Mouse (Mus musculus): ENCODE data around the gene Grasp. TPM values are rescaled to one million over a fixed set of nuclear protein-coding genes. Genes with fewer than 3 reads are reported as not detected.

Grasp gene
- polyA plus RNA-seq, 1 experiment from 2014 or later = 0.37 TPM

DNA sequence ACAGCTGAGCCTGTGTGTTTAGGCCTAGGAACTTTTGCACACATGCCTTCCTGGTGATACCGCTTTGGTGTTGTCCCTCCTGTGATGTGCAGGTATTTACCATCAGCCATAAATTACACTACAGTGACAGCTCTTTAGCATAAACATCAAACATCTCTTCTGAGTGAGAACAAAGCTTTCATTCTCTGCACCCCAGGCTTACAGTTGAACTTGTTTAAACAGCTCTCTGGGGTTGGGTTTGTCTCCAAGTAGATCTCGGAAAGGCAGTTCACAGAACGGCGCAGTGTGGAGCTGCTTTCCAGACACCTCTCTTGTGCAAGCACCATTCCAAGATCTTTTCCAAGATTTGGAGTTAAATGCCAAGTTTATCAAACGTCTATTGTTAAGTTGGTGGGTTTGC is 41.3 kb upstream of the Grasp start:
- Histone ChIP-seq H3K36me3 (replicated peaks) (no peaks in the 10 kb centered on the region), H3K4me1 (replicated peaks) (peaks cover 35% of the 10 kb centered on the region), H3K27me3 (peaks cover 4% of the 10 kb centered on the region; the same call in 1 of the 2 replicates), H3K9ac (no peak overlapping the region), H3K9me3 (replicated peaks) (no peaks in the 10 kb centered on the region), H3K27ac (replicated peaks) (no peak overlapping the region), H3K4me2 (no peak overlapping the region), H3K4me3 (replicated peaks) (no peak overlapping the region)
- WGBS (ENCODE audit: insufficient replicate concordance) = 59% methylated on average over 5 of the region's 5 CpGs
- no peak for ATAC-seq (ENCODE audit: insufficient read depth)

DNA sequence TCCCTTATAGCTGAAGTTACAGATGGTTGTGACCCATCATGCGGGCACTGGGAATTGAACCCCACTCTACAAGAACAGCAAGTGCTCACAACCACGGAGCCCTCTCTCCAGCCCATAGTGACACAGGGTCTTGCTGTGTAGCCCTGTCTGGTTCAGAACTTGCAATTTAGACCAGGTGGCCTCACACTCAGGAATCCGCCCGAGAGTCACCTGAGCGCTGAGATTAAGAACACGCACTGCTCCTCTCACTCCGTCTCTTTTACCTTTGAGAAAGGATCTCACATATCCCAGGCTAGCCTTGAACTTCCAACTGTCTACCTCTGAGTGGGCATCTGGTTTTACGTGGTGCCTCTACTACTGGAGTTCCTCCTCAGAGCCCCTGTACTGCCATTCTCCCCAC is 39.7 kb upstream of the Grasp start:
- ATAC-seq (ENCODE audit: insufficient read depth) = no peak
- no peaks in the 10 kb centered on the region for H3K36me3 ChIP-seq (replicated peaks)
- no peak overlapping the region for H3K4me2 ChIP-seq
- no peaks in the 10 kb centered on the region for H3K9me3 ChIP-seq (replicated peaks)
- no peak overlapping the region for H3K27ac ChIP-seq (replicated peaks)
- H3K9ac ChIP-seq = no peak overlapping the region
- H3K27me3 ChIP-seq = no peaks in the 10 kb centered on the region; the same call in 1 of the 2 replicates
- peaks cover 28% of the 10 kb centered on the region for H3K4me1 ChIP-seq (replicated peaks)
- WGBS (ENCODE audit: insufficient replicate concordance) = 82% methylated on average over 8 of the region's 8 CpGs
- H3K4me3 ChIP-seq (replicated peaks) = no peak overlapping the region

DNA sequence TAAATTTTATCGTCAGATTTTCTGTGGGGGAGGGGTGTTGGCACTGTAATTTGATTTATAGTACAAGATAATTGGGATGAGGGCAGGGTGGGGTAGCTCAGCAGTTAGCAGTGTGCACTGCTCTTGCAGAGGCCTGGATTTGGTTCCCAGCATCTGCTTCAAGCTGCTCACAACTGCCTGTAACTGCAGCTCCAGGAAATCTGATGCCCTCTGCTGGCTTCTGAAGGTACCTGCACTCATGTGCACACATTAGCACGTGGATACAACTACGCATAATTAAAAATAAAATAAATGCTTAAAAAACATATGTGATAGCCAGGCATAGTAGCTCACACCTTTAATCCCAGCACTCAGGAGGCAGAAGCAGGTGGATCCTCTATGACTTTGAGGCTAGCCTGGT is 38.4 kb upstream of the Grasp start:
- no peak for ATAC-seq (ENCODE audit: insufficient read depth)
- WGBS (ENCODE audit: insufficient replicate concordance) = 75% methylated on average over 3 of the region's 3 CpGs

DNA sequence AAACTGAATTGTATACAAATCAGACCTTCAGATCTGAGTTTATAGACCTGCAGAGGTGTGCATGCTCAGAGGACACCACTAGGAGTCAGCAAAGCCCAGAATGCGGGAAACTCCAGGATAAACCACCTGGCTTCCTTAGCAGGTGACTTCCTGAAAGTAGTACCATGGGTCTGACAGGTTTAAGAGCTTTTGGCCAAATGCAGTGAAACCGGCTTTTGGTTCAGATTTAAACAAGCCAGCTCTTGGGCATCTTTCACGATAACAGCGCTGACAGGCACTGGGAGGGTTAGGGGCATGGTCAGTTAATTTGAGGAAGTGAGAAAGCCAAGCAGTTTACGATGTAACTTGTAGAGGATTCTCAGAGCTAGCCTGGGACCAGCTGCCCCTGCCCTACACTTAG is 36.1 kb upstream of the Grasp start:
- ATAC-seq (ENCODE audit: insufficient read depth) = no peak
- no peaks in the 10 kb centered on the region for H3K27me3 ChIP-seq
- H3K4me1 ChIP-seq (replicated peaks) = peaks cover 43% of the 10 kb centered on the region
- H3K27ac ChIP-seq (replicated peaks) = no peak overlapping the region
- H3K9ac ChIP-seq = no peak overlapping the region
- H3K36me3 ChIP-seq (replicated peaks) = no peaks in the 10 kb centered on the region
- no peaks in the 10 kb centered on the region for H3K9me3 ChIP-seq (replicated peaks)
- no peak overlapping the region for H3K4me2 ChIP-seq
- no peak overlapping the region for H3K4me3 ChIP-seq (replicated peaks)
- 26% methylated on average over 5 of the region's 5 CpGs for WGBS (ENCODE audit: insufficient replicate concordance)

More for the DNA sequence above, 38.4 kb upstream of the Grasp start:
- H3K9me3 ChIP-seq (replicated peaks) = no peaks in the 10 kb centered on the region
- no peak overlapping the region for H3K4me3 ChIP-seq (replicated peaks)
- no peak overlapping the region for H3K9ac ChIP-seq
- no peaks in the 10 kb centered on the region for H3K36me3 ChIP-seq (replicated peaks)
- no peak overlapping the region for H3K27ac ChIP-seq (replicated peaks)
- H3K4me2 ChIP-seq = no peak overlapping the region
- peaks cover 32% of the 10 kb centered on the region for H3K4me1 ChIP-seq (replicated peaks)
- no peaks in the 10 kb centered on the region for H3K27me3 ChIP-seq

DNA sequence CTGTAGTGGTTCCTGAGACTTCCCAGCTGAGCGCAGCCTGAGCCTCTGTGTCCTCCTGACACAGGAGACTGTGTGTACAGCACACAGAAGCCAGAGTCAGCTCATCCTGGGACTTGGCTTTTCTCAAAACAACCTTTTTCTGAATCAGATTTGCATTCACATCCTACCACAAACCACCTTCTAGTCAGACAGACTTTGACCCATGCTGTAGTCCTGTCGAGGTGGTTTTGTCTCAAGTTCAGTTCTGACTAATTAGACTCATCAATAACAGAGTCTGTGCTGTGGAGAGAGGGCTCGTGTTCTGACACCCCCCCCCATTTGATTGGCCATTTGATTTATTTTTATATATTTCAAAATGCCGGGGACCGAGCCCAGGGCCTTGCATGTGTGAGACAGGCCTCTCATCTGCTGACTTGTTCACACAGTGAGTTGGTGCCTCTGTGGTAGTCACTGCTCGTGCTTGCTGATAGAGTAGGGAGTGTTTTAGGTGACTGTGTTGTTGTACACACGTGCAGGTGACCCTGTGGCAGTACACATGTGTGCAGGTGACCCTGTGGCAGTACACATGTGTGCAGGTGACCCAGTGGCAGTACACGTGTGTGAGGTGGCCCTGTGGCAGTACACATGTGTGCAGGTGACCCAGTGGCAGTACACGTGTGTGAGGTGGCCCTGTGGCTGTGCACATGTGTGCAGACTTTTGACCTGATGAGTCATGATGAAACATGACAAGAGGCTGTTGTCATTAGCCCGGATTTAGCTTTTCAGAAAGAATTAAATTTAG is 33.8 kb upstream of the Grasp start:
- no peak for ATAC-seq (ENCODE audit: insufficient read depth)
- Histone ChIP-seq H3K4me3 (replicated peaks) (no peak overlapping the region), H3K27ac (replicated peaks) (no peak overlapping the region), H3K36me3 (replicated peaks) (no peaks in the 10 kb centered on the region), H3K9me3 (replicated peaks) (no peaks in the 10 kb centered on the region), H3K27me3 (no peaks in the 10 kb centered on the region), H3K4me1 (replicated peaks) (peaks cover 62% of the 10 kb centered on the region), H3K4me2 (no peak overlapping the region), H3K9ac (no peak overlapping the region)
- WGBS (ENCODE audit: insufficient replicate concordance) = 43% methylated on average over 10 of the region's 10 CpGs

DNA sequence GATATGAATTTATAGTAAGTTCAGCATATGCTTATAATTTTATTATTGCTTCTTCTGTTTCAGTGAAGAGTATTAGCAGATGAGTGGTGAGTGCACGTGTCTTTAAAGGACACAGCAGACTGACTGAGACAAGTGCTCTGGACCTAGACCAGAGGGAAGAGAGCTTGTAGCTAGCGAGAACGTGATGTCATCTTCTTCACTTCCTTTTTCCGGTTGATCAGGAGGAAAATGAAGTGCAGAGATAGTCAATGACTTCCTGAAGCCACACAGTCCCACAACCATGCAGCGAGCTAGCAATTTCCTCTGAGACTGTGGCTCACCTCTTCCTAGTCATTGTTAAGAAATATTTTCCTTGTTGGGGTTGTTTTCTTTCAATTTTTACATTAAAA is 33.2 kb upstream of the Grasp start:
- Histone ChIP-seq H3K36me3 (replicated peaks) (0 out of 2 replicates have a peak, but pooled peaks cover 2% of the 10 kb centered on the region), H3K4me1 (replicated peaks) (peaks cover 68% of the 10 kb centered on the region), H3K4me2 (no peak overlapping the region), H3K9ac (no peak overlapping the region), H3K4me3 (replicated peaks) (no peak overlapping the region), H3K27me3 (no peaks in the 10 kb centered on the region), H3K9me3 (replicated peaks) (no peaks in the 10 kb centered on the region), H3K27ac (replicated peaks) (no peak overlapping the region)
- ATAC-seq (ENCODE audit: insufficient read depth) = 0 out of 2 replicates have a peak, but pooled peaks have one; percentile 10
- WGBS (ENCODE audit: insufficient replicate concordance) = 20% methylated on average over 5 of the region's 5 CpGs

DNA sequence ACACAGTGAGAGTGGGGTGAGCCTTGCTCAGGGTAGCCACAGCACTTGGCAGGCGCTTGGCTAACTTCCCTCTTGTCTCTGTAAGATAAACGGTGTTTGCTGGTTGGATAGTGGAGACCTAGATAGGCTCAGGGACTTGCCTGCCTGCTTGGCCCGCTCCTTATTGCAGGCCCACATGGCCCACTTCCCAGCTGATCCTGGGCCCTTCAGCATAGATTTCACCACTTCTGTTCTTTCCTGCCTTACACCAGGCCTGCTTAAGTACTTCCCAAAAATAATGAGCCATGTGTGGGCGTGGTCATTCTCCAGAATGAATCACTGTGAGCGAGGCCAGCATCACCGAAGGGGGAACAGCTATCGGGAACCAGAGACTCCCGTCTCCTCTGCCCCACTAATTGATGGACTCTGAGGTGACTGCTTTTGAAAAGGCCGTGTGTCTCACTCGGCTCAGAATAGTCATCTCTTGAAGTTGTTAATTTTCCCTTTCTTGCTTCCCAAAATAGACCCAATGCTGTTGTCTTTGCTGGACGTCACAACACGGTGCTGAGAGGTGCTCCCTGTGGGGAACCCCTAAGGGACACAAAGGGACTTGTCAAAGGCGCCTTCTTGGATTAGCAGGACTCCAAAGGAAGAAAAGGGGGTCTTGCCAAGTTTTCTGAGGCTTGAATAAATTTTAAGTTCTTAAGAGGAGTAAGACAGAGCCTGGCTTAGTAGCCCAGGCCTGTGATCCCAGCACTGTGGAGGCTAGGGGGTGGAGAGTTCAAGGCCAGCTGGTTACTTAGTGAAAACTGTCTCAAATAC is 32.3 kb upstream of the Grasp start:
- H3K27ac ChIP-seq (replicated peaks) = peak overlapping the region; percentile 20; the same call in 1 of the 2 replicates
- WGBS (ENCODE audit: insufficient replicate concordance) = 28% methylated on average over 13 of the region's 13 CpGs
- no peak overlapping the region for H3K4me3 ChIP-seq (replicated peaks)
- no peak overlapping the region for H3K9ac ChIP-seq
- H3K9me3 ChIP-seq (replicated peaks) = no peaks in the 10 kb centered on the region
- ATAC-seq (ENCODE audit: insufficient read depth) = no peak
- peaks cover 74% of the 10 kb centered on the region for H3K4me1 ChIP-seq (replicated peaks)
- H3K27me3 ChIP-seq = no peaks in the 10 kb centered on the region
- peaks cover 9% of the 10 kb centered on the region; the same call in 1 of the 2 replicates for H3K36me3 ChIP-seq (replicated peaks)
- no peak overlapping the region for H3K4me2 ChIP-seq

DNA sequence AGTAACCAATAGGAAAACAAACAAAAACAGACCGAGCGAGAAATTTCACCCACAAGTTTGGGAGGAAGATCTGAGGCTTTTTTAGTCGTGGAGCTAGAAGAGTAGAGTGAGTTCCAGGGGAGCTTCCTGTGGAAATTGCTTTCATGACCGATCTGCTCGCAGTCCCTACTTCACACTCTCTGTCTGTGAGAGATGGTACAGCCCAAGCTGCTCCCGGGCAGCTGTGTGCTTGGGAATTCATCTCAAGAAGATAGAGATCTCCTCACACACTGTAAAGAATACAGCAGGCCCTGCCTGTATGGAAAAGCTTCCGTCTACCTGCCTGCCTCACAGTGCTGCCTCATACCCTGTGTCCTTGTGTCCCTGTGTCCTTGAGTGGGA is 31.7 kb upstream of the Grasp start:
- Histone ChIP-seq H3K4me2 (no peak overlapping the region), H3K9ac (no peak overlapping the region), H3K4me3 (replicated peaks) (no peak overlapping the region), H3K36me3 (replicated peaks) (peaks cover 9% of the 10 kb centered on the region; the same call in 1 of the 2 replicates), H3K27ac (replicated peaks) (no peak overlapping the region), H3K4me1 (replicated peaks) (peaks cover 74% of the 10 kb centered on the region), H3K9me3 (replicated peaks) (no peaks in the 10 kb centered on the region), H3K27me3 (no peaks in the 10 kb centered on the region)
- 49% methylated on average over 7 of the region's 7 CpGs for WGBS (ENCODE audit: insufficient replicate concordance)
- no peak for ATAC-seq (ENCODE audit: insufficient read depth)

DNA sequence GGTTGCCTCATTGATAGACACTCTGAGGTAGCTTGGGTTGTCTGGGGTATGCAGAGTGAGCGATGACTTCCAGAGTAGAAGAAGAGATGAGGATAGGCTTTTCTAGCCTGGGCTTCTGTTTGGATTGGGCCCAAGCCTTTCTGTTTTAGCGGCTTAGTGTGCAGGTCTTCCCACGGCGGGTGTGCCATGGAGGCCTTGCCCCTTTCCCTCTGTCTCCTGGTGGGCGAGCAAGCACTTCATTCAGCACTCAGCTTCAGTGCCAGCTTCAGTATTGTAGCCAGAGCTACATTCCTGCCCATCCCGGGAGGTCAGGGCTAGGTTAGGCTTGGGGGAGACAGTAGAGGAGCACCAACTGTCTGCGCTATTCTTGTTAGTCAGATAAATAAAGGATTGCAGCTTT is 31.3 kb upstream of the Grasp start:
- Histone ChIP-seq H3K36me3 (replicated peaks) (peaks cover 9% of the 10 kb centered on the region; the same call in 1 of the 2 replicates), H3K9me3 (replicated peaks) (no peaks in the 10 kb centered on the region), H3K9ac (no peak overlapping the region), H3K4me2 (no peak overlapping the region), H3K27me3 (no peaks in the 10 kb centered on the region), H3K4me3 (replicated peaks) (no peak overlapping the region), H3K4me1 (replicated peaks) (peaks cover 74% of the 10 kb centered on the region), H3K27ac (replicated peaks) (no peak overlapping the region)
- WGBS (ENCODE audit: insufficient replicate concordance) = 73% methylated on average over 7 of the region's 7 CpGs
- no peak for ATAC-seq (ENCODE audit: insufficient read depth)

DNA sequence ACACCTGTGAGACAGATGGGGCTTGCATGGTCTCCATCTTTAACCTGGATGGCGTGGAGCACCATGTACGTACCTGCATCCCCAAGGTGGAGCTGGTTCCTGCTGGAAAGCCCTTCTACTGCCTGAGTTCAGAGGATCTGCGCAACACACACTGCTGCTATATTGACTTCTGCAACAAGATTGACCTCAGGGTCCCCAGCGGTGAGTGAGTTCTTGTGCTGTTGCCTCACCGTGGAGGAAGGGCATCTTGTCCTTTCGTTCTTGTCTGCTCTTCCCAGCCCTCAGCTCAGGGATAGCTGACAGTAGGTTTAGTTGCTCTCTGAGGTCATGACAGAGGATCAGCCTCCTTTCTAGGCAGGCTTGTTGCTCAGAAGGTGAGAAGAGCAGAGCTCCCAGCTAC is 30.0 kb upstream of the Grasp start:
- H3K27ac ChIP-seq (replicated peaks) = no peak overlapping the region
- ATAC-seq (ENCODE audit: insufficient read depth) = no peak

More for the DNA sequence above, 30.0 kb upstream of the Grasp start:
- Histone ChIP-seq H3K9ac (no peak overlapping the region), H3K9me3 (replicated peaks) (no peaks in the 10 kb centered on the region), H3K4me2 (no peak overlapping the region), H3K4me3 (replicated peaks) (no peak overlapping the region), H3K4me1 (replicated peaks) (peaks cover 74% of the 10 kb centered on the region), H3K36me3 (replicated peaks) (peaks cover 11% of the 10 kb centered on the region), H3K27me3 (no peaks in the 10 kb centered on the region)
- 66% methylated on average over 6 of the region's 6 CpGs for WGBS (ENCODE audit: insufficient replicate concordance)

Measured in liver, embryonic 15.5 days (tissue).